ENCODE assay signal across 8 mouse cellular contexts in genomic region chr13:35741040-35741619, GRCm38 (mm10).
DNase-seq lines count a peak whose midpoint lies in the region; ATAC-seq lines count a peak whose summit lies in the region.

No protein-coding gene starts in this region.

- no peaks in the 10 kb centered on the region for H3K36me3 ChIP-seq in intestine, embryonic 15.5 days

- H3K9ac ChIP-seq in intestine, embryonic 15.5 days, result peak overlapping the region; percentile 94

- WGBS in intestine, embryonic 15.5 days, result under 1% methylated on average over 60 of the region's 68 CpGs

- H3K4me1 ChIP-seq in intestine, embryonic 15.5 days (replicated peaks), result peaks cover 9% of the 10 kb centered on the region

- H3K27ac ChIP-seq in intestine, embryonic 15.5 days, result peak overlapping the region; percentile 93

- peak overlapping the region; percentile 85 for H3K4me2 ChIP-seq in intestine, embryonic 15.5 days (replicated peaks)

- no peaks in the 10 kb centered on the region; the same call in 1 of the 2 replicates for H3K27me3 ChIP-seq in intestine, embryonic 15.5 days (replicated peaks)

- ATAC-seq in intestine, embryonic 15.5 days, result peak; percentile 96

- H3K4me3 ChIP-seq in intestine, embryonic 15.5 days (replicated peaks), result peak overlapping the region; percentile 99

- peak; percentile 97 for DNase-seq in adrenal gland, adult 2 months
- peak; percentile 97 for DNase-seq in embryo, embryonic 11 days
- DNase-seq in gastrocnemius, postnatal 25 days, result peak; percentile 96
- DNase-seq in left cerebral cortex, postnatal 14 days (ENCODE audit: low spot score in 2 of 2), result peak; percentile 80 to 83
- peak; percentile 91 for DNase-seq in mesoderm, embryonic 11.5 days (ENCODE audit: low read depth, low spot score)
- peak; percentile 86 for DNase-seq in right cerebral cortex, postnatal 25 days
- DNase-seq in urinary bladder, postnatal 36 days (ENCODE audit: low spot score in 2 of 2), result peak; percentile 88 to 92

- intact Hi-C loops in left cerebral cortex, postnatal 14 days (cut with DNase I), result no loop called here

- no peaks in the 10 kb centered on the region for H3K9me3 ChIP-seq in intestine, embryonic 15.5 days

Comparison
In these comparisons a context has a peak if more than half of its experiments do, and no peak if none do; other contexts are left out.
1. Peak in every context shown above with its lines: DNase-seq, ATAC-seq, H3K4me3 ChIP-seq and H3K27ac ChIP-seq.